Mouse (Mus musculus) MEL (cell line): ENCODE data around the gene Notum. TPM values are rescaled to one million over a fixed set of nuclear protein-coding genes. Genes with fewer than 3 reads are reported as not detected.
A peak's percentile ranks its signal among the peaks of the same experiment; 100 is the strongest.

Experiments used
- DNase-seq: peaks from one replicate; pipeline ENCODE4 v3.0.0; 2011; ENCODE audit warnings: low read depth, low spot score
- H3K27ac ChIP-seq: 2 replicates; pipeline ENCODE4 v1.5.1; 2012; ENCODE audit warnings: low read depth, mild to moderate bottlenecking, control low read depth, low read length, moderate library complexity; ENCODE audit not compliant: control insufficient read depth
- H3K27me3 ChIP-seq, 2 experiments: fragments of 150-350 bp in 1 of 2; sonication (generic) in 1 of 2; 2 replicates each; pipeline ENCODE4 v1.6.1; 2012; ENCODE audit warnings: low read length in 2 of 2, mild to moderate bottlenecking in 2 of 2, improper control_type of control experiment in 1 of 2, moderate library complexity in 1 of 2; ENCODE audit not compliant: insufficient read depth in 2 of 2, control insufficient read depth in 1 of 2
- H3K36me3 ChIP-seq, 2 experiments: 2 replicates each; pipeline ENCODE4 v1.6.1; 2012 to 2014; ENCODE audit warnings: low read length in 2 of 2, improper control_type of control experiment in 1 of 2, inconsistent platforms in 1 of 2, mild to moderate bottlenecking in 1 of 2; ENCODE audit not compliant: insufficient read depth in 2 of 2, control insufficient read depth in 1 of 2
- H3K4me1 ChIP-seq, 2 experiments: fragments of 150-350 bp in 1 of 2; sonication (generic) in 1 of 2; 2 replicates each; pipeline ENCODE4 v1.6.1; 2012; ENCODE audit warnings: low read length in 2 of 2, improper control_type of control experiment in 1 of 2, mild to moderate bottlenecking in 1 of 2; ENCODE audit not compliant: insufficient read depth in 2 of 2, control insufficient read depth in 1 of 2
- H3K4me3 ChIP-seq, 2 experiments: fragments of 150-350 bp in 1 of 2; sonication (generic) in 1 of 2; 2 replicates each; pipeline ENCODE4 v1.5.1; 2012; ENCODE audit warnings: low read depth in 2 of 2, low read length in 2 of 2, mild to moderate bottlenecking in 2 of 2, moderate library complexity in 2 of 2, control low read depth in 1 of 2, improper control_type of control experiment in 1 of 2; ENCODE audit not compliant: control insufficient read depth in 1 of 2, insufficient read depth in 1 of 2
- H3K79me2 ChIP-seq: 2 replicates; pipeline ENCODE4 v1.6.1; 2012; ENCODE audit warnings: mild to moderate bottlenecking, low read length, moderate library complexity; ENCODE audit not compliant: control insufficient read depth, poor library complexity, insufficient read depth
- H3K9ac ChIP-seq: 2 replicates; pipeline ENCODE4 v1.6.1; 2012; ENCODE audit warnings: low read depth, mild to moderate bottlenecking, control low read depth, low read length, moderate library complexity; ENCODE audit not compliant: control insufficient read depth, poor library complexity, severe bottlenecking
- H3K9me3 ChIP-seq: fragments of 150-350 bp; sonication (generic); replicated peaks from 2 replicates; pipeline ENCODE4 v1.6.1; 2012; ENCODE audit warnings: mild to moderate bottlenecking, low read length, improper control_type of control experiment, moderate library complexity; ENCODE audit not compliant: insufficient read depth
- CHD1 ChIP-seq: IDR thresholded peaks from 2 replicates; pipeline ENCODE4 v1.6.1; 2012; ENCODE audit warnings: low read depth, mild to moderate bottlenecking, inconsistent platforms, low read length, improper control_type of control experiment
- CHD2 ChIP-seq: IDR thresholded peaks from 2 replicates; pipeline ENCODE4 v1.6.1; 2011; ENCODE audit warnings: low read length, improper control_type of control experiment
- CTCF ChIP-seq, 3 experiments: IDR thresholded peaks in 2 of 3; conservative IDR thresholded peaks in 1 of 3; 2 replicates each; pipeline ENCODE4 v1.5.1; 2011 to 2012; ENCODE audit warnings: low read length in 3 of 3, low read depth in 2 of 3, mild to moderate bottlenecking in 2 of 3, improper control_type of control experiment in 1 of 3, inconsistent platforms in 1 of 3, mixed read lengths in 1 of 3, moderate library complexity in 1 of 3; ENCODE audit not compliant: control insufficient read depth in 1 of 3, insufficient read depth in 1 of 3, poor library complexity in 1 of 3, severe bottlenecking in 1 of 3
- EP300 ChIP-seq, 2 experiments: IDR thresholded peaks; 2 replicates each; pipeline ENCODE4 v1.6.1; 2011; ENCODE audit warnings: improper control_type of control experiment in 2 of 2, low read length in 2 of 2, low read depth in 1 of 2, mild to moderate bottlenecking in 1 of 2
- GATA1 ChIP-seq: IDR thresholded peaks from 2 replicates; pipeline ENCODE4 v1.6.1; 2011; ENCODE audit warnings: low read depth, low read length, improper control_type of control experiment
- HCFC1 ChIP-seq: IDR thresholded peaks from 2 replicates; pipeline ENCODE4 v1.6.1; 2012; ENCODE audit warnings: low read depth, mild to moderate bottlenecking, inconsistent platforms, low read length, improper control_type of control experiment, moderate library complexity
- MEF2A ChIP-seq: IDR thresholded peaks from 2 replicates; pipeline ENCODE4 v1.6.1; 2014; ENCODE audit warnings: low read depth, mild to moderate bottlenecking, inconsistent platforms, low read length, improper control_type of control experiment; ENCODE audit not compliant: poor library complexity, insufficient replicate concordance, severe bottlenecking; ENCODE audit errors: extremely low read depth
- MYC ChIP-seq: IDR thresholded peaks from 2 replicates; pipeline ENCODE4 v1.6.1; 2011; ENCODE audit warnings: low read depth, mild to moderate bottlenecking, low read length, improper control_type of control experiment, moderate library complexity
- POLR2AphosphoS5 ChIP-seq: IDR thresholded peaks from 2 replicates; pipeline ENCODE4 v1.6.1; 2012; ENCODE audit warnings: low read depth, borderline replicate concordance, mild to moderate bottlenecking, inconsistent platforms, low read length, moderate library complexity, mixed read lengths
- RCOR1 ChIP-seq: IDR thresholded peaks from 2 replicates; pipeline ENCODE4 v1.6.1; 2012; ENCODE audit warnings: low read depth, mild to moderate bottlenecking, inconsistent platforms, low read length, improper control_type of control experiment
- SMC3 ChIP-seq: IDR thresholded peaks from 2 replicates; pipeline ENCODE4 v1.6.1; 2011; ENCODE audit warnings: low read depth, low read length, improper control_type of control experiment
- TBP ChIP-seq: IDR thresholded peaks from 2 replicates; pipeline ENCODE4 v1.8.0; 2011; ENCODE audit warnings: low read depth, low read length, improper control_type of control experiment
- TCF12 ChIP-seq: IDR thresholded peaks from 2 replicates; pipeline ENCODE4 v1.6.1; 2014; ENCODE audit warnings: low read depth, mild to moderate bottlenecking, inconsistent platforms, low read length, improper control_type of control experiment, moderate library complexity
- USF1 ChIP-seq: IDR thresholded peaks from 2 replicates; pipeline ENCODE4 v1.6.1; 2014; ENCODE audit warnings: low read depth, mild to moderate bottlenecking, inconsistent platforms, low read length, improper control_type of control experiment, moderate library complexity
- ZMIZ1 ChIP-seq: IDR thresholded peaks from 2 replicates; pipeline ENCODE4 v1.6.1; 2012; ENCODE audit warnings: low read depth, mild to moderate bottlenecking, inconsistent platforms, low read length, improper control_type of control experiment, moderate library complexity
- polyA plus RNA-seq, 2 experiments: library from polyadenylated mRNA; stranded (reverse) in 1 of 2; unstranded in 1 of 2; fragments of >175 nt in 1 of 2; fragments of >200 nt in 1 of 2; gene quantifications; 2 replicates each; pipeline versions ENCODE4 v1.2.1 to v1.2.4; 2012; ENCODE audit warnings: low replicate concordance in 2 of 2, low read depth in 1 of 2; ENCODE audit not compliant: insufficient read length in 2 of 2, insufficient read depth in 1 of 2, missing spikeins in 1 of 2
- total RNA-seq: library from RNA; depleted of rRNA; stranded (reverse); fragments of 300-350 nt; gene quantifications from 2 replicates; pipeline ENCODE4 v1.2.3, GENCODE M21; 2012

Gene Notum
- total and polyA plus RNA-seq, 3 experiments = not detected

DNA sequence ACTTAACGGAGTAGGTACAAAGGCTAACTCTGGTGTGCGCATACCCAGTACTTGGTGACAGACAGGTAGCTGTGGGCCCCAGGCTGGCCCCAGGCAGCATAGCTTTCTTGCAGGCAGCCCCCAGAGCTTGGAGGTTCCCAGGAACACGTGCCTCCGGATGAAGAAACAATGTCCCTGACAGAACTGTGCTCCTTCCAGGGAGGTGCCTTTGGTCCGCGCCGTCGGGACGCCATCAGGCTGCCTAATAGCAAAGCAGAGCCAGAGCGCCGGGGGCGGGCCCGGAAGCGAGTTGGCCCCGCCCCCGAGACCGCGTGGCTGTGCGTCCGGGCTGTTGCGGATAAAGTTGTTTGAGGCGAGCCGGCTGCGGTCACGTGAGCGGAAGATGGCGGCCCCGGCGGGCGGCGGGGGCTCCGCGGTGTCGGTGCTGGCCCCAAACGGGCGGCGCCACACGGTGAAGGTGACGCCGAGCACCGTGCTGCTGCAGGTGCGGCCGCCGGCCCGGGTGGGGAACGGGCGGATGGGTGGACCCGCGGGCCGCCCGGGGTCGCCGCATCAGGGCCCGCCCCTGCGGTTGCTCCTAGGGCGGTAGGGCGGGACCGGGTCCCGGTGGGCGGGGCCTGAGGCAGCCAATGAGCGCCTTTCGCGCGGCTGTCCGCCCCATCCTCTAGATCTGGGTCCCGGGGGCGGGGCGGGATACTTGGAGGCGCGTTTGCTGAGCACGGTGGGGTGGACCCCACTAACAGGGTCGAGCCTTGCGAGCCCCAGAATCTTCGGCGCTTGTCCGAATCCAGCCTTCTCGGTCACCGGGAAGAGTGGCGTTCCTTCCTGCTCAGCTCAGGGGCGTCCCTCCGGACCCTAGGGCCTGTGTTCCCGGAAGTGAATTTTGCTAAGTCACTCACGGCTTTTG is 12.0 kb upstream of the Notum start, which contains the start of gene Aspscr1 (continued):
- TF ChIP-seq SMC3 = no peak; the same call in 1 of the 2 replicates
- TF ChIP-seq TCF12 = peak; percentile 67
- TF ChIP-seq MEF2A = no peak
- no peak for TF ChIP-seq CHD2

DNA sequence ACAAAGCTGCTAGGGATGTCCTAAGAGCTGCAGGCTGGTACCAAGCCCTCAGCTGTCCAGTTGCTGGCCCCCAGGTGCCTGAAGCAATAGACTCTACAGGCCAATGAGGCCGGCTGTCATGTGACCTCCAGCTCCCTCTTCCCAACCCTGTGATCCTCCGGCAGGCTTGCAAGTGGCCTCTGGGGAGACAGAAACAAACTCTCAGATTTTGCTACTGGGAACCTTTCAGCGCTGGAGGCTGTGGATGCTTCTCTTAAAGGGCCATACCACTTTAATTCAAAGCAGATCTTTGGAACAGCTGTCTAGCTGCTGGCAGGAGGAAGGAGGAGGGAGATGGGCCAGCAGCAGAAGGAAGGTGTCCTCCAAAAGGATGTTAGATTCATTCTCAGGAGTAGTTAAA is 5.6 kb upstream of the Notum start:
- Histone ChIP-seq H3K79me2 (no peaks in the 10 kb centered on the region), H3K27me3 (peaks cover 0 to 2% of the 10 kb centered on the region in 2 experiments; a peak in 2 of 4 replicates), H3K9me3 (no peaks in the 10 kb centered on the region), H3K9ac (no peak overlapping the region), H3K36me3 (no peaks in the 10 kb centered on the region), H3K4me3 (no peak overlapping the region), H3K4me1 (no peaks in the 10 kb centered on the region), H3K27ac (no peak overlapping the region)
- no peak for DNase-seq
- TF ChIP-seq USF1 (0 out of 2 replicates have a peak, but pooled peaks have one; percentile 11), ZMIZ1 (no peak), CHD2 (no peak), MYC (no peak)

GRCm38 (mm10) chr11:120665406-120665805 is 4.4 kb upstream of the Notum start:
- Histone ChIP-seq H3K4me3 (no peak overlapping the region), H3K4me1 (no peaks in the 10 kb centered on the region), H3K79me2 (no peaks in the 10 kb centered on the region), H3K9me3 (no peaks in the 10 kb centered on the region), H3K9ac (no peak overlapping the region), H3K27me3 (peaks cover 0 to 2% of the 10 kb centered on the region in 2 experiments; a peak in 2 of 4 replicates), H3K27ac (no peak overlapping the region), H3K36me3 (no peaks in the 10 kb centered on the region)
- no peak for DNase-seq
- TF ChIP-seq CHD1 = no peak
- TF ChIP-seq HCFC1 = no peak
- no peak for TF ChIP-seq MEF2A
- no peak for TF ChIP-seq GATA1
- no peak for TF ChIP-seq TBP
- no peak for TF ChIP-seq CTCF (IDR thresholded peaks at IDR 0.05 in 2 of 3, conservative IDR thresholded peaks at IDR 0.05 in 1 of 3; ENCODE audit: control insufficient read depth in 1 of 3, insufficient read depth in 1 of 3, low read depth in 2 of 3, low read length in 3 of 3, poor library complexity in 1 of 3, severe bottlenecking in 1 of 3)
- no peak for TF ChIP-seq POLR2AphosphoS5
- TF ChIP-seq ZMIZ1 = no peak
- no peak for TF ChIP-seq EP300 (IDR thresholded peaks at IDR 0.05; ENCODE audit: low read depth in 1 of 2, low read length in 2 of 2)
- no peak for TF ChIP-seq RCOR1
